Mouse (Mus musculus): ENCODE measurements around the gene Cux1.
"Not testable (repeated sequence)": the region's sequence is repeated elsewhere in the genome, so short reads cannot be mapped to it uniquely, and the experiment has no call there.

Cux1 gene

DNA sequence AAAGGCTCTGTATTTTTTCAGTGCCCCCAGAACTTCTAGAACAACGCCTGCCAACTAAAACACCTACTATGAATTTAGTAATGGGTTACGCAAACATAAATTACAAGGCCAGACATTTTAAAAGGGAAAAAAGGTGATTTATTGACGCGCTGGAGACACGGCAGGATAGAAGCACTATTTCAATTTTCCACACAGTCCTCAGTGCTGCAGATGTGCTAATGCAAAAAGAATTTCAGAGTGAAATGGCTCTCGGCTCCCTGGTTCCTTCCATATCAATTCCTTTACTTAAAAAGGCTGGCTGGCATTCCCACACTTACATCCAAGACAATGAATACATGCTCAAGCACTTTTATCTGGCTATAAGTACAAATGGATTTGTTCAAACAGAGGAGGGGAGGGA is 94.4 kb downstream of the Cux1 start:
- peak; percentile 51 for DNase-seq (ENCODE audit: low read depth)

DNA sequence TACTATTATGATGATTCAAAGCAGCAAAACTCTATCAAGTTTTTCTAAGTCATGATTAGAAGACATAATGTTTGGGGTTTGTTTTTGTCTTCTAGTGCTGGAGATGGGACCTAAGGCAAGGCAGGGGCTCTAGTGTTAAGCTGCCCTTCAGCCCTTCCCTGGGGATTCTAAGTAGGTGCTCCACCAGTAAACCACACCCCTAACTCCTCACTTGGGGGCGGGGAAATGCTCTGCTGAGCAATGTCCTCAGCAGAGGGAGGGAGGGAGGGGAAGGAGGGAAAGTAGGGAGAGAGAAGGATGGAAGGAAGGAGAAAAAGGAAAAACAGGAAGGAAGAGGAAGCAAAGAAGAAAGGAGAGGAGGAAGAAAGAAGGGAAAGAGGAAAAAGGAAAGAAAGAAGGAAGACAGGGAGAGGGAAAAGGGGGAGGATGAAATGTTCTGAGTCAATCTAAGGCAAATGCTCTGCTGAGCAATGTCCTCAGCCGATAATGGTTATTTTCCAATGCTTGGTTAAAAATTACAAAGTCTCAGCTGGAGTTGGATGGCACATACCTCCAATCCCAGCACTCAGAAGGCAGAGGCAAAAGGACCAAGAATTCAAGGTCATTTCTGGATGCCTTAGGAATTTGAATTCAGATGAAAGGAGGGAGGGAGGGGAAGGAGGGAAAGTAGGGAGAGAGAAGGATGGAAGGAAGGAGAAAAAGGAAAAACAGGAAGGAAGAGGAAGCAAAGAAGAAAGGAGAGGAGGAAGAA is 96.1 kb downstream of the Cux1 start:
- not testable (repeated sequence) for DNase-seq (ENCODE audit: low read depth)

DNA sequence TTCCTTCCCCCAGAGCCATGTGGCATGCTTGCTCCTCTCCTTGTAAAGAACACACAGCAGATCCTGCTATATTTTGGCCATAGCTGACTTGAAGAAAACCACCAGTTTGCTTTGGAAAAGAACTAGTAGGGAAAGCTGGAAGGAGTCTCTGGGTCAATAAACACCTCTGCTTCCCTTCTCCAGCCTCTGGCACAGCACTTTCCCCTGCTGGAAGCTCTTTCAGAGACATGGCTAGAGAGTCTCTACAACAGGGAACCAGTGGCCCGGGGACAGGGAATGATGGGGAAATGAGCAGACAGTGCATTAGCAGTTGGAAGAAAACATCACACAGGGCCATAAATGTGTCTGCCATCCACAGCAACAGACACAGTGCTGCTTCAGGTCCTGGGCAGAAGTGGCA is 98.0 kb downstream of the Cux1 start:
- no peak for DNase-seq (ENCODE audit: low read depth)

DNA sequence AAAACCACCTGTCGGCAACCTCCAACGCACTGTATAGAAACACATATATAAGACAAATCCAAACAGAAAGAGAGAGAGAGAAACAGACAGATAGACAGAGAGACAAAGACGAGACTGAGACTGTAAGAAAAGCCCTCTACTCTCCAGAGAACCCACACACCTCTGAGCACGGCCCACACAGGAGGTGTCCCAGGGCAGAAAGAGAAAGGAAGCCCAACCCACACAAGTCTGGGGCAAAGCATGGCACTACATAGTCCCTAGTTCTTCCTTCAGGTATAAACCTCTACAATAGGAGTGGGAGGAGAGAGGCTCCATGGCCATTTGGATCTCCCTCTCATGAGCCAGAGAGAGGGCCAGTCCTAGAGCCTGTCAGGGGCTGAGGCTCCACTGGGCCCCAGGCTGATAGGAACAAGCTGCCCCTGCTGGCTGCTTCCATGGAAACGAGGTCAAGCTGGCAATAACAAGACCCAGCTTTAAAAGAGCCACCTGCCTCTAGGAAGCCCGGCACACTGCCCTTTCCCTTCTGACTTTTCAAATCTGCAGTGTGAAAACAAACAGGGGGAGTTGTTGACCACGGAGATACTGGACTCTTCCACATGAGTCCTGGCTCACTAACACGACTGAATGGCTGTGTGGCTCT is 99.8 kb downstream of the Cux1 start:
- DNase-seq (ENCODE audit: low read depth), result no peak

- DNase-seq (ENCODE audit: low read depth), result peak; percentile 76
Measured at GRCm38 (mm10) chr5:136465770-136466406, 101.4 kb downstream of the Cux1 start.

GRCm38 (mm10) chr5:136465366-136465765 is 101.9 kb downstream of the Cux1 start:
- peak; percentile 71 for DNase-seq (ENCODE audit: low read depth)

DNA sequence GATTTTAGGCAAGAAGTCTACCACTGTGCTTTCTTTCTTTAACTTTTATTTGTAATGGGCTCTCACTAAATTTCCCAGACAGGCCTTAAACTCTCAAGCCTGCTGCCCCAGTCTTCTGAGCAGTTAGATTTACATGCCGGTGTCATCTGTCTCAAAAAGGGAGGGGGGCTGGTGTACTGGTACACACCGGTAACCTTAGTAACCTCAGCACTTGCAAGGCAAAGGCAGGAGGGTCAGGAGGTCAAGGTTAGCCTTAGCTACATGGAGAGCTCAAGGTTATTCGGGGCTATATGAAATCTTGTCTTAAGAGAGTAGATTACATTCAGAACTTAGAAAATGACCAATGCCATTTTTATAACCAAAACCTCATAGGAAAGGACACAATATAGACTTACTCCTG is 102.4 kb downstream of the Cux1 start:
- no peak for DNase-seq (ENCODE audit: low read depth)

DNA sequence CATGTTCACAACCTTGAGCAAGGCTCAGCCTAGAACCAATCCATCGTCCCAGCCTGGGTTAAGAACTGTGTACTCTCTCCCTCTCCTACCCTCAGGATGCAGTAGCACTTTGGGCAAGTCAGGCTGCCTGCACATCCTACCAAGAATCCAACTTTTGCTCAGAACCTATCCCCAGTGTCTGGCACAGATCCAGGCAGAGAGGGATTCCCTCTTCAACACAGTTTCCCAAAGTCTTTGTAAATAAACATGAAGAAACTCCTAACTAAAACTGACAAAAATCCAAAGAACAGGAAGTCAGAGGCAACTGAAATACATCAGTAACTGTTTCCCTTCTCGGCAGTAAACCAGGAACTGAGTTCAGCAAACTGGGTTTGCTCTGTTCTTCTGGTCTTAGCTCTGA is 103.2 kb downstream of the Cux1 start:
- DNase-seq (ENCODE audit: low read depth), result peak; percentile 36

- no peak for DNase-seq (ENCODE audit: low read depth)
Measured at GRCm38 (mm10) chr5:136462613-136463012, 104.7 kb downstream of the Cux1 start.

DNA sequence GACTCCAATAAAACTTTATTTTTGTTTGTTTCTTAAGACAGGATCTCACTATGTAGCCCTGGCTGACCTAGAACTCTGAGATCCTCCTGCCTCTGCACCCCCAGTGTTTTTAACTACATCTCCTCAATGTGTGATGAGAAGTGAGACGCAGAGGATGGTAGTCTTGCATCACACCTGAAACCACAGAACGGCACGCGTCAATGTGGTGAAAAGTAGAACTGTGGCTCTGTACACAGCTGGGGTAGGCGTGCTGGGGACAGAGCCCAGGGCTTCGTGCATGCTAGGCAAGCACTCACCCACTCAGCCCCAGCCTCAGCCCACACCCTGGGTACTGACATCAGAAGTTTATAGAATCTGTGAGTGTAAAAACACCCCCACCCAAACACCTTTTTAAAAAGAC is 107.4 kb downstream of the Cux1 start:
- no peak for DNase-seq (ENCODE audit: low read depth)

GRCm38 (mm10) chr5:136458893-136459499 is 108.3 kb downstream of the Cux1 start:
- no peak for DNase-seq (ENCODE audit: low read depth)

GRCm38 (mm10) chr5:136458102-136458863 is 109.0 kb downstream of the Cux1 start:
- peak; percentile 89 for DNase-seq (ENCODE audit: low read depth)

DNA sequence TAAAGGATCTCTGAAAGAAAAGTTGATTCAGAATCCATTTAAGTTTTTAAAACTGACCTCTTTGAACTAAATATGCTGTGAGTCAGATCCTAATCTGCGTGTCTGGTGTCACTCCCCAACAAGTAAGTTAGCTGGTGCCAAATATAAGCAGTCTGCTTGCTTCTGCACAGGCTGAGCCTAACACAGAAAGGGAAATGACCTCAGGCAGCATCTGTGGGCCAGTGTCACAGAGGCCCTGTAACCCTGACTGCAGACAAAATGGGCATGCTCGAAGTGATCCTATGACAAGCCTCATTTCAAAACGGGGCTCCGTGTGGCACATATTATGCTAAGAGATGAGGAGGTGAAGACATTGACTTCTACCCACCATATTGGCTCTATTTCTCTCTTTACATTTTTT is 110.9 kb downstream of the Cux1 start:
- no peak for DNase-seq (ENCODE audit: low read depth)

DNA sequence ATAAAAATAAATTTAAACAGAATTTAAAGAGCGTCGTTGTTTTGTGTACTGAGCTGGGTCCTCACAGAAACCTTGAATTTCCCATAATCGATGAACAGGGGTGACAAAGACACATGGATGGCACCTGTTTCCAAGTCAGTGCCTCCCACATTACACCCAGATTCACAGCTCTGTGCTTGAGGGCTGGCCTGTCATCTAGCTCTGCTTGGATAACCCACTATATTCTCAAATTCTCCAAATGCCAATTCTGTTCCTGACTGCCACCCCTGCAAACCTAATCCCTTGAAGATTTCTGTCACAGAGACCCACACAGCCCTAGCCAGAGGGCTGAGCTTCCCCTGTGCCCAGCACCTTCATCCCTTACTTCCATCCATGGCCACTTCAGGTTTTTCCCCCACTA is 114.6 kb downstream of the Cux1 start:
- DNase-seq (ENCODE audit: low read depth), result no peak

GRCm38 (mm10) chr5:136449801-136450200 is 117.5 kb downstream of the Cux1 start:
- DNase-seq (ENCODE audit: low read depth), result no peak

DNA sequence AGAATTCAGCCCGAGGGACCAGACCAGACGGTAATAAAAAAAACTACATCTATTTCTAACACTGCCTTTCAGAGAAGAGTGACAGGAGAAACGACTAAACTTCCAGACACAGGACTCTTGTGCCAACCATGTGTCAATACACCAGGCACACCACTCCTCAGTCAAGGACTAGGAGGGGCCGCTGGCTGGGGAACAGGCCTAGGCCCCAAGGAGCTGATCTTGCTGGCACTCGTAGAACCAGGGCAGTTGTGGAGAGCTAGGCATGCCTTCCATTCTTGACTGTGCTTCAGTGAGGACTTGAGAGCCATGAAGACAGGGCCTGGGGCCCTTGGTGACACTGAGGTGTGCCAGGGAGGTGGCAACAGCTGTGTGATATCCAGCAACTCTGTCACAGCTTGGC is 121.3 kb downstream of the Cux1 start:
- DNase-seq (ENCODE audit: low read depth), result no peak

GRCm38 (mm10) chr5:136442238-136443187 is 124.8 kb downstream of the Cux1 start:
- no peak for DNase-seq (ENCODE audit: low read depth)

- no peak for DNase-seq (ENCODE audit: low read depth)
Measured at GRCm38 (mm10) chr5:136429647-136430046, 137.6 kb downstream of the Cux1 start.

GRCm38 (mm10) chr5:136428498-136429060 is 138.7 kb downstream of the Cux1 start:
- DNase-seq (ENCODE audit: low read depth), result no peak

- peak; percentile 53 for DNase-seq (ENCODE audit: low read depth)
Measured at GRCm38 (mm10) chr5:136427772-136428497, 139.4 kb downstream of the Cux1 start.

Data from NIH3T3 (cell line).